In genomic region chr1:153224331-153224730, GRCm38 (mm10) we compare ENCODE assay signal across 13 mouse cellular contexts. TPM values are rescaled to one million over a fixed set of nuclear protein-coding genes. Genes with fewer than 3 reads are reported as not detected.
DNase-seq lines count a peak whose midpoint lies in the region; ATAC-seq and TF ChIP-seq lines count a peak whose summit lies in the region.
"Had no signal": no experiment of that assay in that cellular context is flagged by ENCODE, and none has a peak within 500 bp of the region (broad histone marks: within the 10 kb centered on the region; RNA-seq: fewer than 3 reads in every experiment).

No protein-coding gene starts in this region.

- TF ChIP-seq POLR2A in small intestine, adult 2 months (IDR thresholded peaks at IDR 0.05; ENCODE audit: low read depth, low read length), result no peak

- H3K4me1 ChIP-seq in hindbrain, postnatal 0 days (ENCODE audit: insufficient read depth, low read length), result no peaks in the 10 kb centered on the region
- no peaks in the 10 kb centered on the region for H3K4me1 ChIP-seq in hindbrain, embryonic 13.5 days (replicated peaks)
- H3K4me1 ChIP-seq in lung, embryonic 16.5 days (replicated peaks; ENCODE audit: control insufficient read depth, insufficient read depth, low read length), result no peaks in the 10 kb centered on the region; the same call in 1 of the 2 replicates
- no peaks in the 10 kb centered on the region for H3K4me1 ChIP-seq in embryonic facial prominence, embryonic 14.5 days (ENCODE audit: control insufficient read depth, insufficient read depth, low read length)
- H3K4me1 ChIP-seq in small intestine, adult 2 months (ENCODE audit: control insufficient read depth, insufficient read depth, insufficient read length, low read length), result no peaks in the 10 kb centered on the region
- H3K4me1 ChIP-seq: megakaryocyte, embryonic 14.5 days had no signal

- no peaks in the 10 kb centered on the region for H3K9me3 ChIP-seq in hindbrain, postnatal 0 days (ENCODE audit: low read length)
- no peaks in the 10 kb centered on the region for H3K9me3 ChIP-seq in hindbrain, embryonic 13.5 days
- no peaks in the 10 kb centered on the region for H3K9me3 ChIP-seq in lung, embryonic 16.5 days (ENCODE audit: control insufficient read depth, low read length)
- H3K9me3 ChIP-seq in embryonic facial prominence, embryonic 14.5 days (ENCODE audit: control insufficient read depth, low read length), result no peaks in the 10 kb centered on the region
- H3K9me3 ChIP-seq: megakaryocyte, embryonic 14.5 days had no signal

- no peak overlapping the region for H3K4me2 ChIP-seq in hindbrain, postnatal 0 days (ENCODE audit: low read depth, low read length)
- no peak overlapping the region for H3K4me2 ChIP-seq in hindbrain, embryonic 13.5 days
- no peak overlapping the region for H3K4me2 ChIP-seq in lung, embryonic 16.5 days (ENCODE audit: low read depth, low read length)
- no peak overlapping the region for H3K4me2 ChIP-seq in embryonic facial prominence, embryonic 14.5 days (ENCODE audit: low read depth, low read length)

- no peak for DNase-seq in hindbrain, postnatal 0 days (ENCODE audit: low spot score)
- no peak for DNase-seq in lung, postnatal 4 days
- peak; percentile 42 for DNase-seq in embryonic facial prominence, embryonic 14.5 days (ENCODE audit: low spot score)
- no peak for DNase-seq in thymus, adult 18-20 months
- DNase-seq: cerebellum, postnatal 10 days; gastrocnemius, postnatal 14 days had no signal

- H3K4me3 ChIP-seq in hindbrain, postnatal 0 days (ENCODE audit: low read length), result no peak overlapping the region
- no peak overlapping the region for H3K4me3 ChIP-seq in hindbrain, embryonic 13.5 days
- no peak overlapping the region for H3K4me3 ChIP-seq in lung, embryonic 16.5 days (ENCODE audit: low read length)
- no peak overlapping the region for H3K4me3 ChIP-seq in embryonic facial prominence, embryonic 14.5 days (ENCODE audit: low read depth, low read length)
- no peak overlapping the region for H3K4me3 ChIP-seq in small intestine, adult 2 months (ENCODE audit: low read depth, low read length)
- H3K4me3 ChIP-seq: megakaryocyte, embryonic 14.5 days had no signal

- no peak for TF ChIP-seq CTCF in hindbrain, postnatal 0 days (IDR thresholded peaks at IDR 0.05; ENCODE audit: low read depth)
- TF ChIP-seq CTCF in small intestine, adult 2 months (IDR thresholded peaks at IDR 0.05; ENCODE audit: extremely low read depth, insufficient read length, insufficient replicate concordance, low read depth, low read length), result no peak

- peaks cover 50% of the 10 kb centered on the region for H3K36me3 ChIP-seq in hindbrain, postnatal 0 days (ENCODE audit: insufficient read depth, low read length)
- H3K36me3 ChIP-seq in hindbrain, embryonic 13.5 days, result peaks cover 81% of the 10 kb centered on the region
- H3K36me3 ChIP-seq in lung, embryonic 16.5 days (ENCODE audit: control insufficient read depth, insufficient read depth, low read length), result peaks cover 57% of the 10 kb centered on the region
- peaks cover 81% of the 10 kb centered on the region for H3K36me3 ChIP-seq in embryonic facial prominence, embryonic 14.5 days (ENCODE audit: control insufficient read depth, insufficient read depth, low read length)
- peaks cover 10% of the 10 kb centered on the region; the same call in 1 of the 2 replicates for H3K36me3 ChIP-seq in small intestine, adult 2 months (ENCODE audit: control insufficient read depth, insufficient read depth, low read length)

- ATAC-seq in hindbrain, postnatal 0 days, result no peak
- ATAC-seq in hindbrain, embryonic 13.5 days (ENCODE audit: low FRiP score), result no peak
- ATAC-seq in lung, embryonic 16.5 days (ENCODE audit: low read depth), result 0 out of 2 replicates have a peak, but pooled peaks have one; percentile 22
- ATAC-seq in embryonic facial prominence, embryonic 14.5 days (ENCODE audit: low read depth), result no peak
- ATAC-seq: forebrain, embryonic 16.5 days had no signal

- H3K27me3 ChIP-seq in hindbrain, postnatal 0 days (ENCODE audit: insufficient read depth, low read length), result no peaks in the 10 kb centered on the region
- no peaks in the 10 kb centered on the region for H3K27me3 ChIP-seq in hindbrain, embryonic 13.5 days
- H3K27me3 ChIP-seq in lung, embryonic 16.5 days (ENCODE audit: control insufficient read depth, insufficient read depth, low read depth, low read length), result no peaks in the 10 kb centered on the region
- H3K27me3 ChIP-seq in embryonic facial prominence, embryonic 14.5 days (replicated peaks; ENCODE audit: control insufficient read depth, insufficient read depth, low read length), result no peaks in the 10 kb centered on the region
- H3K27me3 ChIP-seq in small intestine, adult 2 months (ENCODE audit: control insufficient read depth, insufficient read depth, low read length), result no peaks in the 10 kb centered on the region
- H3K27me3 ChIP-seq: CH12.LX; megakaryocyte, embryonic 14.5 days had no signal

- 83% methylated on average over 5 of the region's 5 CpGs for WGBS in hindbrain, postnatal 0 days
- 80% methylated on average over 5 of the region's 5 CpGs for WGBS in hindbrain, embryonic 13.5 days
- 52% methylated on average over 5 of the region's 5 CpGs for WGBS in lung, embryonic 16.5 days
- 62% methylated on average over 5 of the region's 5 CpGs for WGBS in embryonic facial prominence, embryonic 14.5 days
- 62% methylated on average over 5 of the region's 5 CpGs for WGBS in small intestine, adult 2 months

- H3K27ac ChIP-seq in hindbrain, postnatal 0 days, result 0 out of 2 replicates have a peak overlapping the region, but pooled peaks have one; percentile 20
- no peak overlapping the region for H3K27ac ChIP-seq in hindbrain, embryonic 13.5 days
- no peak overlapping the region for H3K27ac ChIP-seq in lung, embryonic 16.5 days (ENCODE audit: low read length)
- H3K27ac ChIP-seq in embryonic facial prominence, embryonic 14.5 days (replicated peaks; ENCODE audit: low read depth, low read length), result no peak overlapping the region
- 0 out of 2 replicates have a peak overlapping the region, but pooled peaks have one; percentile 3 for H3K27ac ChIP-seq in small intestine, adult 2 months (ENCODE audit: insufficient read depth, low read depth, low read length)
- H3K27ac ChIP-seq: liver, embryonic 14.5 days had no signal

- no peak overlapping the region for H3K9ac ChIP-seq in hindbrain, postnatal 0 days (replicated peaks; ENCODE audit: low read length)
- no peak overlapping the region for H3K9ac ChIP-seq in hindbrain, embryonic 13.5 days
- no peak overlapping the region for H3K9ac ChIP-seq in lung, embryonic 16.5 days (ENCODE audit: low read length)
- no peak overlapping the region for H3K9ac ChIP-seq in embryonic facial prominence, embryonic 14.5 days (ENCODE audit: low read depth, low read length)
- H3K9ac ChIP-seq: liver, embryonic 14.5 days had no signal

RNA-seq across cellular contexts. Expression of gene Lamc2, which starts 38.1 kb away (rescaled TPM):
- total RNA-seq in hindbrain, postnatal 0 days (2014; rRNA removed), result 5.8 and 6.3 TPM in 2 replicates
- polyA plus RNA-seq in hindbrain, postnatal 0 days (2015; fragmentation: Nextera tagmentation; extraction: Ambion mirVana), result 3.7 and 4.4 TPM in 2 replicates
- 0.80 and 0.84 TPM in 2 replicates for polyA plus RNA-seq in hindbrain, embryonic 13.5 days (2015; fragmentation: Nextera tagmentation; extraction: Ambion mirVana)
- polyA plus RNA-seq in lung, embryonic 16.5 days (2015; fragmentation: Nextera tagmentation; extraction: Ambion mirVana), result 71.8 and 76.1 TPM in 2 replicates
- polyA plus RNA-seq in embryonic facial prominence, embryonic 14.5 days (2014; fragmentation: Nextera tagmentation; extraction: Ambion mirVana), result 10.7 and 12.4 TPM in 2 replicates
- polyA plus RNA-seq in small intestine, adult 2 months (2012; rRNA removed), result 6.3 and 8.7 TPM in 2 replicates

Comparison
In these comparisons a context has a peak if more than half of its experiments do, and no peak if none do; other contexts are left out.
1. H3K27ac ChIP-seq: peak in hindbrain, postnatal 0 days (single experiment) and small intestine, adult 2 months (single experiment); none in hindbrain, embryonic 13.5 days (single experiment), lung, embryonic 16.5 days (single experiment) and embryonic facial prominence, embryonic 14.5 days (single experiment).